Mouse (Mus musculus) spleen, adult 2 months (tissue): ENCODE data around the gene Mb21d2. TPM values are rescaled to one million over a fixed set of nuclear protein-coding genes. Genes with fewer than 3 reads are reported as not detected.

Source experiments
- DNase-seq, 2 experiments: peaks; one replicate each; pipeline versions ENCODE4 v3.0.0 to v3.0.0-alpha.2; 2012 to 2021; ENCODE audit warnings: low spot score in 2 of 2, low read depth in 1 of 2
- H3K27ac ChIP-seq: fragments of 200-500 bp; 2 replicates; pipeline ENCODE4 v1.5.1; 2012; ENCODE audit warnings: low read length, inconsistent platforms; ENCODE audit not compliant: insufficient read depth
- H3K27me3 ChIP-seq: fragments of 200-500 bp; 2 replicates; pipeline ENCODE4 v1.6.1; 2012; ENCODE audit warnings: mild to moderate bottlenecking, moderate library complexity, low read length, inconsistent platforms; ENCODE audit not compliant: control insufficient read depth, insufficient read depth
- H3K36me3 ChIP-seq: fragments of 200-500 bp; 2 replicates; pipeline ENCODE4 v1.6.1; 2012; ENCODE audit warnings: mild to moderate bottlenecking, low read length, inconsistent platforms; ENCODE audit not compliant: control insufficient read depth, insufficient read depth
- H3K4me1 ChIP-seq: fragments of 200-500 bp; 2 replicates; pipeline ENCODE4 v1.6.1; 2011; ENCODE audit warnings: inconsistent platforms; ENCODE audit not compliant: control insufficient read depth, insufficient read depth, insufficient read length
- H3K4me3 ChIP-seq: fragments of 200-500 bp; 2 replicates; pipeline ENCODE4 v1.5.1; 2011; ENCODE audit warnings: mild to moderate bottlenecking, inconsistent platforms; ENCODE audit not compliant: insufficient read depth, insufficient read length; ENCODE audit errors: extremely low read depth
- CTCF ChIP-seq: fragments of 200-500 bp; IDR thresholded peaks from 2 replicates; pipeline ENCODE4 v1.5.1; 2011; ENCODE audit warnings: mild to moderate bottlenecking, inconsistent platforms; ENCODE audit not compliant: insufficient read depth, insufficient read length, insufficient replicate concordance; ENCODE audit errors: extremely low read depth
- POLR2A ChIP-seq: fragments of 200-500 bp; IDR thresholded peaks from 2 replicates; pipeline ENCODE4 v1.6.1; 2011; ENCODE audit warnings: low read depth, low read length, inconsistent platforms
- WGBS: fragments of 180-500 bp; shearing (Covaris S2); methylation state at CpG from one replicate; pipeline ENCODE4 v1.1.7; 2018; 5-methylcytosine and 5-hydroxymethylcytosine counted together
- polyA plus RNA-seq: library from polyadenylated mRNA; depleted of rRNA; stranded (reverse); fragments of >200 nt; gene quantifications from 2 replicates; pipeline ENCODE4 v1.2.3, GENCODE M21; 2012

Gene Mb21d2
- polyA plus RNA-seq, 1 experiment, result 1.1 TPM

DNA sequence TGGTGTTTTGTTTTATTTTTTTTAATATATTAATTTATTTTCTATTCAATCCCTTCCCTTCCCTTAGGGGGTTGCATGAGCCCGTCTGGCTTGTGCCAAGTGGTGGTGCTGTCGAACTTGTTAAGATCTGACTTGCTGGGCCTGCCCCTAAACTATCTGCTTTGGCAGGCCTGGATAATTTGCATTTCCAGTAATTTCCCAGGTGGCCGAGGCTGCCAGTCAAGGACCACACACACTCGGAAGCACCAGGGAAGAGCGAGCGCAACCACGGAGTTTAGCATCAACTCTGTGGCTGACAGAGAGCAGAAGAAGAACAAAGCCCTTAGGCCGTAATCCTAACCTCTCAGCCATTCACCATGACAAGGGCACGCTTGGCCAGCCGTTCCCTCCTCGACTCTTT lies 88.4 kb downstream of the Mb21d2 start:
- DNase-seq, result no peak
- Histone ChIP-seq H3K4me1 (no peaks in the 10 kb centered on the region), H3K36me3 (no peaks in the 10 kb centered on the region), H3K27me3 (no peaks in the 10 kb centered on the region), H3K4me3 (no peak overlapping the region), H3K27ac (no peak overlapping the region)
- no peak for TF ChIP-seq POLR2A
- TF ChIP-seq CTCF, result no peak
- 72% methylated on average over 11 of the region's 11 CpGs for WGBS

DNA sequence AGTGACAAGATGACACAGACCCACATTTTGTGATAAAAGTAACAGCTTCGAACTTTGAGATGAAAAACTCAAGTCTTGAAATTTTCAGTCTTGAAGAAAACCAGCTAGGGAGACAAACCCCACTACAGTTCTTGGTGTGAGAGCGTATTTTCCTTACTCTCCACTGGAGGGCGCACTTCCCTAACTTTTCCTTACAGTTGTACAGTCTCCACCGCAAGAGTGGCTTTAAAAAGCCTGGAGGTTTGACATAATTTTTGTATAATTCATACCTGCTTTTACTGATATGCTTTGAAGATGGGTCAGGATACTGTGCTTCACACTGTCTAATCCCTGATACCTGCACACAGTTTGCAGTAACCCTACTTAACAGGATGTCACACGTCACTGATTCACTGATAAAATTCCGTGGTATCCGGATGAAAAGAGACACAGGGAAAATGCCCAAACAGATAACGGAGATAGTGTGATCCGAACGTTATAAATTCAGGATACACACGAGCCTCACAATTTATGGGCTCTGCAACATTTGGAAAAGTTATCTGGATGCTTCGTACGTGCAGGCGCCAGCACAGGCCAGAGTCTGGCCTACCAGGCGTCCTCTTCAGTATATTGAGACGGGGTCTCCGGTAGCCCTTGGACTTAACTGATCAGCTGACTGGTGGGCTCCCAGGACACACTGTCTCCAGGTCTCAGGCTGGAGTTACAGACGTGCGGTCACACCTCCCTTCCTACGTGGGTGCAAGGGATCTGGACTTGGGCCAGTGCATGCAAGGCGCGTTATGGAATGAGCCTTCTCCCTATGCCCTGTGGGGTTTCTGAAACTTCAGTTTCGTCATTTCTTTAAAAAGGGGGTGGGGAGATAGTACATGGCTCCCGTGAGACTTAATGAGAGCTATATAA lies 89.1 kb downstream of the Mb21d2 start:
- Histone ChIP-seq H3K4me1 (no peaks in the 10 kb centered on the region), H3K27me3 (no peaks in the 10 kb centered on the region), H3K36me3 (no peaks in the 10 kb centered on the region), H3K27ac (no peak overlapping the region), H3K4me3 (no peak overlapping the region)
- DNase-seq, result no peak
- 71% methylated on average over 24 of the region's 24 CpGs for WGBS
- TF ChIP-seq CTCF (peak; percentile 9; the same call in 1 of the 2 replicates), POLR2A (no peak)

DNA sequence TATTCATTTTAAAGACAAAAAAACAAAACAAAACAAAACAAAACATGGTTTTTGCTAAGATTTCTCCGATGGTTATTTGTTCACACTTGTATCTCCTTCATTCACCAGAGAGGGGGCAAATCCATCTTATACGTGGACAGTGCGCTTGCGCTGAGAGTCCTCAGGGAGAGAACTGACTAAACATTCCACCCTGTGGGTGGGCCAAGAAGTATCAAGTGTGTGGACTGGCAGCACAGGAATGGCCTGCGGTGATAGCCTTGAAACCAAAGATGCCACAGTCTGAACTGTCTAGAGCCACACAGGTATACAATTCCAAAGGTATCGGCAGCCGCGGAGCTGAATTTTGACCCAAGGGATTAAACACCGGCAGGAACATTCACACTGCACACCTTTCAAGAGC lies 89.9 kb downstream of the Mb21d2 start:
- H3K27ac ChIP-seq, result no peak overlapping the region
- no peaks in the 10 kb centered on the region for H3K27me3 ChIP-seq
- DNase-seq, result no peak
- no peaks in the 10 kb centered on the region for H3K36me3 ChIP-seq
- no peak overlapping the region for H3K4me3 ChIP-seq
- H3K4me1 ChIP-seq, result no peaks in the 10 kb centered on the region
- TF ChIP-seq POLR2A (no peak), CTCF (no peak)
- 89% methylated on average over 9 of the region's 9 CpGs for WGBS

DNA sequence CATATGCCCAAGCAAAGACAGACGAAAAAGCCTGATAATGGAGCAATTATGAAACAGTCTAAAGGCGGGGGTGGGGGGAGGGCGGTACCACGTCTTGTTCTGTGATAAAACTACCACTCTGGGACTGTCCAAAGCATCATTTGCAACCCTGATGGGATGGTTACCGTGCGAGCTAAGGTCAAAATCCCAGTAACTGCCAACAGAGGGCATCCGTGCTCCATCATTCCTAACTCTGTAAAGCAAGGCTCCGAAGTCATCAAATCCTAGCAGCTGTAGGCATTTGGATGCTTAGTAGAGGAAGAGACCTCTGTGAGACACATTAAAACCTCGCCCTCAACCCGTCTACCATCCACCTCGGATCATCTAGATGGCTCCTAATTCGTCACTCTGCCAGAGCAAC lies 91.5 kb downstream of the Mb21d2 start:
- Histone ChIP-seq H3K4me3 (no peak overlapping the region), H3K27ac (no peak overlapping the region), H3K27me3 (no peaks in the 10 kb centered on the region), H3K36me3 (no peaks in the 10 kb centered on the region), H3K4me1 (no peaks in the 10 kb centered on the region)
- TF ChIP-seq POLR2A, result no peak
- TF ChIP-seq CTCF, result peak; percentile 7; the same call in 1 of the 2 replicates
- no peak for DNase-seq
- WGBS, result 19% methylated on average over 12 of the region's 12 CpGs

DNA sequence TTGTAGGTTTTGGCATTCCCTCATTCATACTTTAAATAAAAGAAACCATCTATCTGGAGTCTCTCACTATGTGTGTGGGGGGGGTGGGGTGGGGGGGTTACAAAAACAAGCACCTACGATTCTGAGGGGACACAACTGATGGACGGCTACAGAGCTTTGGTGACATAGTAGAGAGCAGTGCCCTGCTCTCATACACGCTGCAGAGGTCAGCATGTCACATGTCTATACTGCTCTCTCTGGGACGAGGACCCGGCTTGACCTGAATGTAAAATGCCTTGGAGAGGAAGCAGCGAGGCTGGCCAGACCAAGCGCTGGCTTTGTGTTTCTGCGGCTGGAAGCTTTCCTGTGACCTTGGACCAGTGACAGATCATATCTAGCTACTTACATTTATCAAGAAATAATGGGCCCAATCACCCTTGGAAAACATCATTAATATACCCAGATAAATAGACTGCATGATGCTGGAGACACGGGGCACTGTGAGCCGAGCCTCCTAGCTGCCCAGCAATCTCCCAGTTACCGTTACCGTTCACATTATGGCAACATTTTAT lies 97.3 kb downstream of the Mb21d2 start:
- Histone ChIP-seq H3K36me3 (no peaks in the 10 kb centered on the region), H3K27me3 (no peaks in the 10 kb centered on the region), H3K4me3 (no peak overlapping the region), H3K4me1 (no peaks in the 10 kb centered on the region), H3K27ac (no peak overlapping the region)
- TF ChIP-seq POLR2A (no peak), CTCF (no peak)
- DNase-seq, result no peak
- 81% methylated on average over 12 of the region's 12 CpGs for WGBS

DNA sequence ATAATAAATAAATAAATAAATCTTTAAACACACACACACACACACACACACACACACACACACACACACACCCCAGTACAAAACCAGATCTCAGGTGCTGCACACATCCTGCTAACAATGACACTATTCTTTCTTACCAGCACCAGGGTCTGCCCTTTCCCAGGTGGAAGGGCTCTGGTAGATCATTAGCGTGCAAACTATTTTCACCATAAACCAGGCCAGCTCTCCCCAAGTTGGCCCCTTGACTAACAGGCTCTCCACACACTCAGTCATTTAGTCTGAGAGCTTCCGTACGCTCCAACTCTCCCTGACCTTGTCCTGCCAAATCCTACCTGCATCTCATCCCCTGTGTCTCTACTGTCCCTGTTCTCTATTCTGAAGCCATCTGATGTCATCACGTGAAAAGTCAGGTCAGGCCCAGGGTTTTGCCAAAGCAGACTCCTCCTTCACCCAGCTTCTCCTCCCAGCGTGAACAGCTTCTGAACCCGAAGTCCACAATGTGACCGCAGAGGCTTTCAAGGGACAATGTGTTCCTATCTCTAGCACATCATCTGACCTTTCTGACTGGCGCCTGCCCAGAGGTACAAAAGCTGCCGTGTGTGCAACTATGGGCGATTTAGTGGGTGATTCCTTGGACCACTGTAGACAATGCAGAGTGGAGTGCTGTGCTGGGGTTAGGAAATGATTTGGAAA lies 100.1 kb downstream of the Mb21d2 start:
- H3K4me1 ChIP-seq, result no peaks in the 10 kb centered on the region
- no peak for TF ChIP-seq CTCF
- TF ChIP-seq POLR2A, result no peak
- no peaks in the 10 kb centered on the region for H3K36me3 ChIP-seq
- 90% methylated on average over 10 of the region's 10 CpGs for WGBS
- no peak for DNase-seq
- H3K4me3 ChIP-seq, result no peak overlapping the region
- no peak overlapping the region for H3K27ac ChIP-seq
- H3K27me3 ChIP-seq, result no peaks in the 10 kb centered on the region
